Mouse (Mus musculus): ENCODE measurements around the gene Dynll2. TPM values are rescaled to one million over a fixed set of nuclear protein-coding genes. Genes with fewer than 3 reads are reported as not detected.

The Dynll2 gene
- polyA plus RNA-seq, 1 experiment from 2014 or later = 32.4 TPM

GRCm38 (mm10) chr11:87957066-87957465 lies 30.3 kb downstream of the Dynll2 start:
- no peak overlapping the region for H3K4me3 ChIP-seq
- no peaks in the 10 kb centered on the region for H3K4me1 ChIP-seq
- H3K4me2 ChIP-seq = no peak overlapping the region
- WGBS = 49% methylated on average over 7 of the region's 7 CpGs
- no peaks in the 10 kb centered on the region for H3K36me3 ChIP-seq (ENCODE audit: poor library complexity, severe bottlenecking)
- ATAC-seq = no peak
- H3K9ac ChIP-seq = no peak overlapping the region
- no peaks in the 10 kb centered on the region for H3K27me3 ChIP-seq
- H3K27ac ChIP-seq = no peak overlapping the region
- no peaks in the 10 kb centered on the region for H3K9me3 ChIP-seq (replicated peaks)

GRCm38 (mm10) chr11:87955144-87955543 lies 32.2 kb downstream of the Dynll2 start:
- Histone ChIP-seq H3K9ac (no peak overlapping the region), H3K27me3 (no peaks in the 10 kb centered on the region), H3K4me1 (no peaks in the 10 kb centered on the region), H3K4me3 (no peak overlapping the region), H3K36me3 (ENCODE audit: poor library complexity, severe bottlenecking) (no peaks in the 10 kb centered on the region), H3K27ac (no peak overlapping the region), H3K9me3 (replicated peaks) (no peaks in the 10 kb centered on the region), H3K4me2 (no peak overlapping the region)
- no peak for ATAC-seq
- WGBS = 3% methylated on average over 1 of the region's 1 CpGs

- Histone ChIP-seq H3K4me3 (no peak overlapping the region), H3K9ac (no peak overlapping the region), H3K27me3 (no peaks in the 10 kb centered on the region), H3K36me3 (ENCODE audit: poor library complexity, severe bottlenecking) (no peaks in the 10 kb centered on the region), H3K27ac (no peak overlapping the region), H3K9me3 (replicated peaks) (no peaks in the 10 kb centered on the region), H3K4me1 (no peaks in the 10 kb centered on the region), H3K4me2 (no peak overlapping the region)
- 2% methylated on average over 2 of the region's 2 CpGs for WGBS
- no peak for ATAC-seq
Measured at GRCm38 (mm10) chr11:87949990-87950389, 37.3 kb downstream of the Dynll2 start.

- WGBS = 81% methylated on average over 3 of the region's 3 CpGs
Measured at GRCm38 (mm10) chr11:87935467-87935866, 51.9 kb downstream of the Dynll2 start.

GRCm38 (mm10) chr11:87933731-87934130 lies 53.6 kb downstream of the Dynll2 start:
- Histone ChIP-seq H3K4me1 (no peaks in the 10 kb centered on the region), H3K9ac (no peak overlapping the region), H3K27me3 (no peaks in the 10 kb centered on the region), H3K27ac (no peak overlapping the region), H3K9me3 (replicated peaks) (no peaks in the 10 kb centered on the region), H3K4me2 (no peak overlapping the region), H3K4me3 (no peak overlapping the region), H3K36me3 (ENCODE audit: poor library complexity, severe bottlenecking) (no peaks in the 10 kb centered on the region)
- ATAC-seq = no peak
- 65% methylated on average over 2 of the region's 2 CpGs for WGBS

More at GRCm38 (mm10) chr11:87935467-87935866, 51.9 kb downstream of the Dynll2 start:
- no peak for ATAC-seq
- Histone ChIP-seq H3K36me3 (ENCODE audit: poor library complexity, severe bottlenecking) (no peaks in the 10 kb centered on the region), H3K27me3 (no peaks in the 10 kb centered on the region), H3K4me3 (no peak overlapping the region), H3K4me1 (no peaks in the 10 kb centered on the region), H3K27ac (no peak overlapping the region), H3K9ac (no peak overlapping the region), H3K4me2 (no peak overlapping the region), H3K9me3 (replicated peaks) (no peaks in the 10 kb centered on the region)

GRCm38 (mm10) chr11:87930348-87930747 lies 57.0 kb downstream of the Dynll2 start:
- no peaks in the 10 kb centered on the region for H3K36me3 ChIP-seq (ENCODE audit: poor library complexity, severe bottlenecking)
- H3K9ac ChIP-seq = no peak overlapping the region
- no peak overlapping the region for H3K4me3 ChIP-seq
- H3K4me2 ChIP-seq = no peak overlapping the region
- no peak overlapping the region for H3K27ac ChIP-seq
- no peaks in the 10 kb centered on the region for H3K27me3 ChIP-seq
- WGBS = 91% methylated on average over 2 of the region's 2 CpGs
- H3K4me1 ChIP-seq = no peaks in the 10 kb centered on the region
- no peaks in the 10 kb centered on the region for H3K9me3 ChIP-seq (replicated peaks)
- ATAC-seq = no peak

Other genes starting within 250 kb of the Dynll2 start
- gene Supt4a, start 250.0 kb downstream of the Dynll2 start, polyA plus RNA-seq (2015; fragmentation: Nextera tagmentation; extraction: Ambion mirVana) = 168 and 177 TPM in 2 replicates
- gene Tspoap1, start 227.0 kb downstream of the Dynll2 start, polyA plus RNA-seq (2015; fragmentation: Nextera tagmentation; extraction: Ambion mirVana) = 20.7 and 29.1 TPM in 2 replicates
- 0.17 and 0.44 TPM in 2 replicates for gene Mpo, start 194.0 kb downstream of the Dynll2 start, polyA plus RNA-seq (2015; fragmentation: Nextera tagmentation; extraction: Ambion mirVana)
- 0.18 and 0.26 TPM in 2 replicates for gene Lpo, start 159.2 kb downstream of the Dynll2 start, polyA plus RNA-seq (2015; fragmentation: Nextera tagmentation; extraction: Ambion mirVana)
- gene Mks1, start 134.3 kb downstream of the Dynll2 start, polyA plus RNA-seq (2015; fragmentation: Nextera tagmentation; extraction: Ambion mirVana) = 11.8 and 15.5 TPM in 2 replicates
- not detected in 2 replicates for gene Epx, start 112.0 kb downstream of the Dynll2 start, polyA plus RNA-seq (2015; fragmentation: Nextera tagmentation; extraction: Ambion mirVana)
- gene Olfr462, start 95.3 kb downstream of the Dynll2 start, polyA plus RNA-seq (2015; fragmentation: Nextera tagmentation; extraction: Ambion mirVana) = not detected in 2 replicates
- gene Olfr463, start 90.1 kb downstream of the Dynll2 start, polyA plus RNA-seq (2015; fragmentation: Nextera tagmentation; extraction: Ambion mirVana) = not detected in 2 replicates
- not detected in 2 replicates for gene Olfr464, start 66.6 kb downstream of the Dynll2 start, polyA plus RNA-seq (2015; fragmentation: Nextera tagmentation; extraction: Ambion mirVana)
- gene Srsf1, start 59.8 kb upstream of the Dynll2 start, polyA plus RNA-seq (2015; fragmentation: Nextera tagmentation; extraction: Ambion mirVana) = 393 and 402 TPM in 2 replicates
- 65.6 and 72.7 TPM in 2 replicates for gene Vezf1, start 80.7 kb upstream of the Dynll2 start, polyA plus RNA-seq (2015; fragmentation: Nextera tagmentation; extraction: Ambion mirVana)
- gene Cuedc1, start 110.5 kb upstream of the Dynll2 start, polyA plus RNA-seq (2015; fragmentation: Nextera tagmentation; extraction: Ambion mirVana) = 32.8 and 37.4 TPM in 2 replicates
- gene Mrps23, start 216.9 kb upstream of the Dynll2 start, polyA plus RNA-seq (2015; fragmentation: Nextera tagmentation; extraction: Ambion mirVana) = 70.4 and 70.9 TPM in 2 replicates

All from forebrain, embryonic 13.5 days (tissue).